In genomic region chr4:126149798-126150197, GRCm38 (mm10) we compare ENCODE assay signal across 9 mouse cellular contexts. TPM values are rescaled to one million over a fixed set of nuclear protein-coding genes. Genes with fewer than 3 reads are reported as not detected.
DNase-seq lines count a peak whose midpoint lies in the region; ATAC-seq and TF ChIP-seq lines count a peak whose summit lies in the region.
"Had no signal": no experiment of that assay in that cellular context is flagged by ENCODE, and none has a peak within 500 bp of the region (broad histone marks: within the 10 kb centered on the region; RNA-seq: fewer than 3 reads in every experiment).

No protein-coding gene starts in this region.

- 0 out of 2 replicates have a peak overlapping the region, but pooled peaks have one; percentile 42 for H3K4me3 ChIP-seq in midbrain, embryonic 13.5 days (replicated peaks)
- no peak overlapping the region for H3K4me3 ChIP-seq in midbrain, embryonic 11.5 days (ENCODE audit: low read depth, low read length)
- peak overlapping the region; percentile 86 for H3K4me3 ChIP-seq in limb, embryonic 10.5 days
- H3K4me3 ChIP-seq in stomach, postnatal 0 days (ENCODE audit: low read depth, low read length): peak overlapping the region; percentile 60

- H3K4me1 ChIP-seq in midbrain, embryonic 13.5 days (replicated peaks): peaks cover 21% of the 10 kb centered on the region
- H3K4me1 ChIP-seq in midbrain, embryonic 11.5 days (ENCODE audit: control insufficient read depth, insufficient read depth, low read length): peaks cover 16% of the 10 kb centered on the region
- H3K4me1 ChIP-seq in limb, embryonic 10.5 days: peaks cover 85% of the 10 kb centered on the region
- peaks cover 4% of the 10 kb centered on the region; the same call in 1 of the 2 replicates for H3K4me1 ChIP-seq in stomach, postnatal 0 days (replicated peaks; ENCODE audit: control insufficient read depth, insufficient read depth)

- 50% methylated on average over 10 of the region's 10 CpGs for WGBS in midbrain, embryonic 13.5 days
- 39% methylated on average over 10 of the region's 10 CpGs for WGBS in midbrain, embryonic 11.5 days
- 16% methylated on average over 10 of the region's 10 CpGs for WGBS in limb, embryonic 10.5 days
- WGBS in stomach, postnatal 0 days: 37% methylated on average over 10 of the region's 10 CpGs

- H3K27me3 ChIP-seq in midbrain, embryonic 13.5 days: peaks cover 63% of the 10 kb centered on the region
- H3K27me3 ChIP-seq in midbrain, embryonic 11.5 days (ENCODE audit: control insufficient read depth, insufficient read depth, low read length): peaks cover 34% of the 10 kb centered on the region
- H3K27me3 ChIP-seq in limb, embryonic 10.5 days (ENCODE audit: low read depth, poor library complexity, severe bottlenecking): no peaks in the 10 kb centered on the region
- H3K27me3 ChIP-seq in stomach, postnatal 0 days (ENCODE audit: control insufficient read depth, insufficient read depth, low read length): no peaks in the 10 kb centered on the region

- no peak for ATAC-seq in midbrain, embryonic 13.5 days
- ATAC-seq in midbrain, embryonic 11.5 days (ENCODE audit: low FRiP score): no peak
- 0 out of 2 replicates have a peak, but pooled peaks have one; percentile 0 for ATAC-seq in stomach, postnatal 0 days (ENCODE audit: low FRiP score, low TSS enrichment)

- peak; percentile 96 for DNase-seq in heart, adult 11 months
- DNase-seq in heart, adult 8-10 months (ENCODE audit: low spot score): no peak
- DNase-seq in midbrain, embryonic 11.5 days (ENCODE audit: low spot score, missing footprints): no peak
- DNase-seq in limb, embryonic 10.5 days (ENCODE audit: low spot score): no peak
- no peak for DNase-seq in stomach, postnatal 0 days (ENCODE audit: low spot score)
- no peak for DNase-seq in adrenal gland, postnatal 36 days
- DNase-seq in ovary, postnatal 10 days (ENCODE audit: low spot score): no peak
- DNase-seq: B cell, adult 2 months had no signal

- H3K36me3 ChIP-seq in midbrain, embryonic 13.5 days: no peaks in the 10 kb centered on the region
- no peaks in the 10 kb centered on the region for H3K36me3 ChIP-seq in midbrain, embryonic 11.5 days (ENCODE audit: control insufficient read depth, insufficient read depth, low read length)
- peaks cover 36% of the 10 kb centered on the region for H3K36me3 ChIP-seq in limb, embryonic 10.5 days
- H3K36me3 ChIP-seq in stomach, postnatal 0 days (ENCODE audit: control insufficient read depth, insufficient read depth, low read length): peaks cover 3% of the 10 kb centered on the region; the same call in 1 of the 2 replicates

- no peaks in the 10 kb centered on the region for H3K9me3 ChIP-seq in midbrain, embryonic 13.5 days
- no peaks in the 10 kb centered on the region for H3K9me3 ChIP-seq in midbrain, embryonic 11.5 days (ENCODE audit: control insufficient read depth, low read length)
- H3K9me3 ChIP-seq in limb, embryonic 10.5 days (replicated peaks): no peaks in the 10 kb centered on the region
- H3K9me3 ChIP-seq in stomach, postnatal 0 days (ENCODE audit: control insufficient read depth, low read length): no peaks in the 10 kb centered on the region

- H3K9ac ChIP-seq in midbrain, embryonic 13.5 days (replicated peaks): no peak overlapping the region
- H3K9ac ChIP-seq in midbrain, embryonic 11.5 days (ENCODE audit: low read length): no peak overlapping the region
- H3K9ac ChIP-seq in stomach, postnatal 0 days (ENCODE audit: low read length): peak overlapping the region; percentile 75

- 0 out of 2 replicates have a peak overlapping the region, but pooled peaks have one; percentile 62 for H3K4me2 ChIP-seq in midbrain, embryonic 13.5 days (replicated peaks)
- no peak overlapping the region for H3K4me2 ChIP-seq in midbrain, embryonic 11.5 days
- peak overlapping the region; percentile 72 for H3K4me2 ChIP-seq in stomach, postnatal 0 days (replicated peaks; ENCODE audit: low read depth)

- TF ChIP-seq EP300 in stomach, postnatal 0 days (optimal IDR thresholded peaks at IDR 0.05): no peak

- no peak overlapping the region for H3K27ac ChIP-seq in midbrain, embryonic 13.5 days
- H3K27ac ChIP-seq in midbrain, embryonic 11.5 days (ENCODE audit: low read depth, low read length): no peak overlapping the region
- peak overlapping the region; percentile 98 for H3K27ac ChIP-seq in limb, embryonic 10.5 days
- peak overlapping the region; percentile 65 for H3K27ac ChIP-seq in stomach, postnatal 0 days (replicated peaks)

- TF ChIP-seq CTCF in stomach, postnatal 0 days (IDR thresholded peaks at IDR 0.05; ENCODE audit: low read depth): no peak

RNA-seq across cellular contexts. Expression of gene Eva1b, which starts 2.3 kb away (rescaled TPM):
- 10 to 100 TPM in 1 of 4 experiments, 1 to 10 TPM in 3; 7.3 to 12.4 (median 9.0) TPM for total RNA-seq in heart, adult 8-10 months (2022)
- polyA plus RNA-seq in midbrain, embryonic 13.5 days (2015; fragmentation: Nextera tagmentation; extraction: Ambion mirVana): 10.3 and 12.9 TPM in 2 replicates
- 22.4 and 24.8 TPM in 2 replicates for polyA plus RNA-seq in midbrain, embryonic 11.5 days (2014; fragmentation: Nextera tagmentation; extraction: Ambion mirVana)
- 72.7 and 82.2 TPM in 2 replicates for polyA plus RNA-seq in limb, embryonic 10.5 days (2016; fragmentation: Nextera tagmentation; extraction: Ambion mirVana)
- polyA plus RNA-seq in stomach, postnatal 0 days (2015; fragmentation: Nextera tagmentation; extraction: Ambion mirVana): 39.7 and 39.9 TPM in 2 replicates
- 10 to 100 TPM; 24.1 to 29.0 TPM for total RNA-seq in adrenal gland, postnatal 36 days (2021)

RNA-seq across cellular contexts. Expression of gene Sh3d21, which starts 13.5 kb away (rescaled TPM):
- total RNA-seq in heart, adult 8-10 months (2022): 1 to 10 TPM; 1.6 to 2.2 (median 2.1) TPM
- 0.55 and 1.0 TPM in 2 replicates for polyA plus RNA-seq in midbrain, embryonic 13.5 days (2015; fragmentation: Nextera tagmentation; extraction: Ambion mirVana)
- 1.4 TPM in 2 replicates for polyA plus RNA-seq in midbrain, embryonic 11.5 days (2014; fragmentation: Nextera tagmentation; extraction: Ambion mirVana)
- polyA plus RNA-seq in limb, embryonic 10.5 days (2016; fragmentation: Nextera tagmentation; extraction: Ambion mirVana): 2.9 and 4.7 TPM in 2 replicates
- polyA plus RNA-seq in stomach, postnatal 0 days (2015; fragmentation: Nextera tagmentation; extraction: Ambion mirVana): 8.4 and 12.0 TPM in 2 replicates
- total RNA-seq in adrenal gland, postnatal 36 days (2021): 1 to 10 TPM; 2.9 to 3.8 TPM

RNA-seq across cellular contexts. Expression of gene Stk40, which starts 46.0 kb away (rescaled TPM):
- 10 to 100 TPM; 37.8 to 61.9 (median 52.4) TPM for total RNA-seq in heart, adult 8-10 months (2022)
- polyA plus RNA-seq in midbrain, embryonic 13.5 days (2015; fragmentation: Nextera tagmentation; extraction: Ambion mirVana): 35.7 and 37.0 TPM in 2 replicates
- polyA plus RNA-seq in midbrain, embryonic 11.5 days (2014; fragmentation: Nextera tagmentation; extraction: Ambion mirVana): 20.8 and 25.4 TPM in 2 replicates
- polyA plus RNA-seq in limb, embryonic 10.5 days (2016; fragmentation: Nextera tagmentation; extraction: Ambion mirVana): 48.2 and 52.1 TPM in 2 replicates
- 17.3 and 20.2 TPM in 2 replicates for polyA plus RNA-seq in stomach, postnatal 0 days (2015; fragmentation: Nextera tagmentation; extraction: Ambion mirVana)
- 10 to 100 TPM; 52.4 to 63.1 TPM for total RNA-seq in adrenal gland, postnatal 36 days (2021)

RNA-seq across cellular contexts. Expression of gene Thrap3, which starts 52.8 kb away (rescaled TPM):
- 100 to 1,000 TPM; 112 to 128 (median 121) TPM for total RNA-seq in heart, adult 8-10 months (2022)
- 174 and 180 TPM in 2 replicates for polyA plus RNA-seq in midbrain, embryonic 13.5 days (2015; fragmentation: Nextera tagmentation; extraction: Ambion mirVana)
- polyA plus RNA-seq in midbrain, embryonic 11.5 days (2014; fragmentation: Nextera tagmentation; extraction: Ambion mirVana): 192 and 219 TPM in 2 replicates
- polyA plus RNA-seq in limb, embryonic 10.5 days (2016; fragmentation: Nextera tagmentation; extraction: Ambion mirVana): 263 and 287 TPM in 2 replicates
- polyA plus RNA-seq in stomach, postnatal 0 days (2015; fragmentation: Nextera tagmentation; extraction: Ambion mirVana): 70.3 and 78.7 TPM in 2 replicates
- total RNA-seq in adrenal gland, postnatal 36 days (2021): 100 to 1,000 TPM; 186 to 192 TPM

RNA-seq across cellular contexts. Expression of gene Lsm10, which starts 53.4 kb away (rescaled TPM):
- 10 to 100 TPM; 17.3 to 19.5 (median 18.4) TPM for total RNA-seq in heart, adult 8-10 months (2022)
- polyA plus RNA-seq in midbrain, embryonic 13.5 days (2015; fragmentation: Nextera tagmentation; extraction: Ambion mirVana): 45.9 and 52.1 TPM in 2 replicates
- polyA plus RNA-seq in midbrain, embryonic 11.5 days (2014; fragmentation: Nextera tagmentation; extraction: Ambion mirVana): 40.8 and 45.7 TPM in 2 replicates
- polyA plus RNA-seq in limb, embryonic 10.5 days (2016; fragmentation: Nextera tagmentation; extraction: Ambion mirVana): 41.3 and 48.0 TPM in 2 replicates
- polyA plus RNA-seq in stomach, postnatal 0 days (2015; fragmentation: Nextera tagmentation; extraction: Ambion mirVana): 41.8 and 46.5 TPM in 2 replicates
- 10 to 100 TPM; 21.8 to 40.1 TPM for total RNA-seq in adrenal gland, postnatal 36 days (2021)

Comparison
In these comparisons a context has a peak if more than half of its experiments do, and no peak if none do; other contexts are left out.
1. H3K27ac ChIP-seq: peak in limb, embryonic 10.5 days (single experiment) and stomach, postnatal 0 days (single experiment); none in midbrain, embryonic 13.5 days (single experiment) and midbrain, embryonic 11.5 days (single experiment).